Mouse (Mus musculus) midbrain, embryonic 16.5 days (tissue): Measurements from ENCODE around the gene Fam81b. TPM values are rescaled to one million over a fixed set of nuclear protein-coding genes. Genes with fewer than 3 reads are reported as not detected.
"Not testable (repeated sequence)": the region's sequence is repeated elsewhere in the genome, so short reads cannot be mapped to it uniquely, and the experiment has no call there.

Experiments used
- ATAC-seq: fragments of 200-750 bp; cut with Nextera tagmentation; 2 replicates; pipeline ENCODE4 v1.8.0; 2017; ENCODE audit warnings: moderate TSS enrichment
- H3K27ac ChIP-seq: fragments of 300-500 bp; sonication (generic); 2 replicates; pipeline ENCODE4 v1.5.1; 2014; ENCODE audit warnings: mild to moderate bottlenecking, low read length, mixed read lengths
- H3K27me3 ChIP-seq: fragments of 300-500 bp; sonication (generic); 2 replicates; pipeline ENCODE4 v1.6.1; 2014; ENCODE audit warnings: low read depth, low read length, mixed read lengths; ENCODE audit not compliant: control insufficient read depth, insufficient read depth
- H3K36me3 ChIP-seq: fragments of 300-500 bp; sonication (generic); 2 replicates; pipeline ENCODE4 v1.6.1; 2014; ENCODE audit warnings: mild to moderate bottlenecking, low read length, moderate library complexity, mixed read lengths; ENCODE audit not compliant: control insufficient read depth, insufficient read depth
- H3K4me1 ChIP-seq: fragments of 300-500 bp; sonication (generic); 2 replicates; pipeline ENCODE4 v1.6.1; 2014; ENCODE audit warnings: mild to moderate bottlenecking, low read length, mixed read lengths; ENCODE audit not compliant: control insufficient read depth, insufficient read depth
- H3K4me2 ChIP-seq: fragments of 300-500 bp; sonication (generic); 2 replicates; pipeline ENCODE4 v1.6.1; 2014; ENCODE audit warnings: mild to moderate bottlenecking, low read length, mixed read lengths
- H3K4me3 ChIP-seq: fragments of 300-500 bp; sonication (generic); 2 replicates; pipeline ENCODE4 v1.5.1; 2014; ENCODE audit warnings: low read depth, mild to moderate bottlenecking, low read length, moderate library complexity, mixed read lengths
- H3K9ac ChIP-seq: fragments of 300-500 bp; sonication (generic); 2 replicates; pipeline ENCODE4 v1.6.1; 2014; ENCODE audit warnings: low read depth, low read length, mixed read lengths
- H3K9me3 ChIP-seq: fragments of 300-500 bp; sonication (generic); replicated peaks from 2 replicates; pipeline ENCODE4 v1.6.1; 2014; ENCODE audit warnings: mild to moderate bottlenecking, low read length, mixed read lengths; ENCODE audit not compliant: control insufficient read depth, poor library complexity, severe bottlenecking
- WGBS: fragments of 180-500 bp; shearing (Covaris S2); extraction: QIAGEN DNeasy Blood & Tissue Kit; methylation state at CpG from one replicate; pipeline ENCODE4 v1.1.7; 2014; 5-methylcytosine and 5-hydroxymethylcytosine counted together
- polyA plus RNA-seq: library from polyadenylated mRNA; unstranded; fragments of >200 nt; fragmentation: Nextera tagmentation; extraction: Ambion mirVana; gene quantifications from 2 replicates; pipeline ENCODE4 v1.2.1, GENCODE M21; 2015

The Fam81b gene
- polyA plus RNA-seq, result 0.30 and 0.67 TPM in 2 replicates

DNA sequence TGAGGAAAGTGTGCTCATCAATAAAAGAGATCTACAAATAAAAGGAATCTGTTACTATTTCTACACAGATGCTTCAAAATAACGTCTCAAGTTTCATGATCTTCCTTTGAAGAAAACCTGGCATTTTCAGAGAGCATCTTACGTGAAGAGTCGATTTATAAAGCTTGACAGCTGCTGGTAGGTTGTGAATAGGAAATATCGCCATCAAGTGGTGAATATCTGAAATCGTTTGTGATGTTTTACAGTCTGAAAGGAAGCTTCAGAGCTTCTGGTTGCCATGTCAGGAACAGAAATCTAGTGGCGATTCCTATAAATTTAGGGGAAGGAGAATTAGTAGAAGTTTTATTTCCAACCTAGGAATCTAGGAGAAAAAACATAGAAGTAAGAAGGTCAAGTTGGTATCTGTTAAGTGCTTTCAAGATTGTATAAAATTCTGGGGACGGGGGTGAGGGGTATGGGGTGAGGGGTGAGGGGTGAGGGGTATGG lies at the start of gene Fam81b:
Gene Fam81b, minus strand, starts transcription at position 436 of the 486 bp plus-strand sequence.
- H3K4me1 ChIP-seq, result no peaks in the 10 kb centered on the region
- WGBS, result 41% methylated on average over 7 of the region's 7 CpGs
- no peaks in the 10 kb centered on the region for H3K9me3 ChIP-seq
- H3K4me3 ChIP-seq, result no peak within 1 kb of the TSS
- no peak for ATAC-seq
- no peak within 1 kb of the TSS for H3K27ac ChIP-seq
- no peaks in the 10 kb centered on the region for H3K36me3 ChIP-seq
- no peaks in the 10 kb centered on the region for H3K27me3 ChIP-seq
- H3K9ac ChIP-seq, result no peak within 1 kb of the TSS
- no peak within 1 kb of the TSS for H3K4me2 ChIP-seq

DNA sequence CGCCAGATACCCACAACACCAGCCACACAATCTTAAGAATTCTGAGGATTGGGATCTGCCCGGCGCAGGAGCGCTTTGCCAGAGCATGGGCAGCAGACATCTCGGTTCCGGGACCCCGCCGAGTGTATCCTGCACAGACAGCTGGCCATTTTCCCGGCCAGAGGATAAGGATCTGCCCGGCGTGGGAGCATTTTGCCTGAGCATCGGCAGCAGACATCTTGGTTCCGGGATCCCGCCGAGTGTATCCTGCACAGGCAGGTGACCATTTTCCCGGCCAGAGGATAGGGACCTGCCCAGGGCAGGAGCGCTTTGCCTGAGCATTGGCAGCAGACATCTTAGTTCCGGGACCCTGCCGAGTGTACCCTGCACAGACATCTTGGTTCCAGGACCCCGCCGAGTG lies 41.1 kb upstream of the Fam81b start:
- not testable (repeated sequence) for H3K27me3 ChIP-seq, H3K4me3 ChIP-seq, H3K27ac ChIP-seq, H3K9me3 ChIP-seq, H3K4me1 ChIP-seq, ATAC-seq, H3K4me2 ChIP-seq, H3K36me3 ChIP-seq, H3K9ac ChIP-seq
- 89% methylated on average over 17 of the region's 21 CpGs for WGBS

DNA sequence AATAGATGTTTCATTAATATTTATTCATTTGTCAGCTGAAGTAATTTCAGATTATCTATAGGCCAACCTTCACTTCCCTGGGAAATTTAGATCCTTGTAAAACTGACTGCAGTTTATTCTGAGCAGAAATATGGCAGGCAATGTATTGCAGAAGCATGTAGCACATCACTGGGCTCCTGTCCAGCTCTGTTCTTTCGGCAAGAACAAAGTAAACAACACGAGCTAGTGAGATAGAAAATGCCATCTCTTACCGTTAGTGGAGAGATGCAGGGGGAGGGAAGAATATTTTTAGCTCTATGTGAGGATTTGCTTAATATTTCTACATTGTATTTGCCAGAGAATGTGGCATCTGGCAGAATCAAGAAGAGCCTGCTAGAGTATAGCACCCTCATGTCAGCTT lies 13.8 kb upstream of the Fam81b start:
- no peaks in the 10 kb centered on the region for H3K27me3 ChIP-seq
- WGBS, result 68% methylated on average over 3 of the region's 3 CpGs
- no peaks in the 10 kb centered on the region for H3K36me3 ChIP-seq
- H3K4me2 ChIP-seq, result no peak overlapping the region
- H3K9me3 ChIP-seq, result no peaks in the 10 kb centered on the region
- H3K4me1 ChIP-seq, result no peaks in the 10 kb centered on the region
- no peak overlapping the region for H3K27ac ChIP-seq
- no peak for ATAC-seq
- H3K9ac ChIP-seq, result no peak overlapping the region
- H3K4me3 ChIP-seq, result no peak overlapping the region

DNA sequence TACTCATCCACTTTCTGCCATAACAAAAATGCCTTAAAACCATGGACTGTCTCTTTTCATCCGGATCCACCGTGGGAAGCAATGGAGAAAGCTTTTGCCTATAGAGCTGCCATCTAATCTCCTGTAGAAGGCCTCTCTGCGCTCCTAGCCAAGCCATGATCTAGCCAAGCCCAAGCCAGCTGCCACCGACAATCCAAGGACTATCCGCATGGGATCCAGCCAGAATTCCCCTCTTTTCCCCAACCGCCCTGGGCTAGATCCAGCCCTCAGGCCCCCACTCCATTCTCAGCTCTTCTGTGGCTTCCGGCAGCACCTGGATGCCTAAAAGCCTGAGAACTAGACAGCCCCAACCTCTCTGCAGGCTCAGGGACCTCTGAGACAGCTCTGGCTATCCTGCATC lies 6.7 kb upstream of the Fam81b start:
- Histone ChIP-seq H3K4me1 (no peaks in the 10 kb centered on the region), H3K27me3 (no peaks in the 10 kb centered on the region), H3K9ac (no peak overlapping the region), H3K4me2 (no peak overlapping the region), H3K27ac (no peak overlapping the region), H3K9me3 (no peaks in the 10 kb centered on the region), H3K4me3 (no peak overlapping the region), H3K36me3 (no peaks in the 10 kb centered on the region)
- WGBS, result 90% methylated on average over 7 of the region's 7 CpGs
- ATAC-seq, result no peak; the same call in 1 of the 2 replicates

DNA sequence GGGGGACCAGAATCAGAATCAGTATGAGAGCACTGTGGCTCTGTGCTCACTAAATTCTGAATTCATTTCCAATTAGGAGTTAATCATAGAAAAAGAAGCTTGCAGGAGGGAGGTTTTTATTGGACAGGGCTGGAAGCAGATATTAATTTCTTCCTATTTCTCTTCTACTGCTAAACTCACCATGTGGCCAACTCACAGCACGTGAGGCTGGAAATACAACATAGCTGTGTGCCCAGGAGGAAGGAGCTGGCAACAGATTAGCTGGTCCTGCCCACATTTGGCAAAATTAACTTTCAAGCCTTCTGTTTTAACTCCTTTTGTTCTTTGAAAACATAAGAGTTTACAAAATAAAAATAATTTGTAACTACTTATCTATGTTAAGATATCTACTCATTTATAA lies 3.9 kb upstream of the Fam81b start:
- Histone ChIP-seq H3K27ac (no peak overlapping the region), H3K27me3 (no peaks in the 10 kb centered on the region), H3K4me1 (no peaks in the 10 kb centered on the region), H3K4me2 (no peak overlapping the region), H3K9ac (no peak overlapping the region), H3K4me3 (no peak overlapping the region), H3K36me3 (no peaks in the 10 kb centered on the region), H3K9me3 (no peaks in the 10 kb centered on the region)
- no peak for ATAC-seq
- WGBS, result 33% methylated on average over 1 of the region's 1 CpGs

DNA sequence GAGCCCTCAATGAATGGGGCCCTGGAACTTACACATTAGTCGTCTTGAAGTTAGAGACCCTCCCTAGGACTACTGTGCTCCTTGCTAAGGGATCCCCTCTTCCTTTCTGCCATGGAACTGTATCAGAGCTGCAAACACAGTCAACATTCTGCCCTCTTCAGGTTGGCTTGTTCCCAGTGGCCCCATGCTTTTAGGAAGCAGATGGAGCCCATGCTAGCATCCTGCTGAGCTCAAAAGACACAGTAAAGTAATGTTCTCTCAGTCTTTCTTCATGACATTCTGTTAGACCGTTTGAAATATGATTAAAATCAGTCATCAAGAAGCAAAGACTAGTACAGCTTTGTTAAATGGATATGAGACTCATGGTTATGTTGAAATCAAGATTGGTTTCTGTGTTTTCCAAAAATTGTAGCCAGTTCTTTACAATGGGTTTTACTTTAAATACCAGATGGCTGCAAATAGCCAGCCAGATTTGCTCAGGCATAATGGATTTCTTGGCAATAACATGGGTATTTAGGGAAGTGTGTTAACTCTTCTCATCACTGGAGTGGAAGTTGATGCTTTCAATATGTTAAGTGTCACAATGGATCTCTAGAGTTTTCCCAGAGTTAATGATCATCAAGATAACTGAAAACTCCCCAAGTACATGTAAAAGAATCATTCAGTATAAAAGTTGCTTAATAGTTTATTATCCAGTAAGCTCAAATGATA lies 938 bp upstream of the Fam81b start:
- H3K27ac ChIP-seq, result no peak overlapping the region
- H3K4me1 ChIP-seq, result no peaks in the 10 kb centered on the region
- H3K27me3 ChIP-seq, result no peaks in the 10 kb centered on the region
- H3K9me3 ChIP-seq, result no peaks in the 10 kb centered on the region
- WGBS, result 65% methylated on average over 2 of the region's 2 CpGs
- no peaks in the 10 kb centered on the region for H3K36me3 ChIP-seq
- H3K4me3 ChIP-seq, result no peak overlapping the region
- H3K4me2 ChIP-seq, result no peak overlapping the region
- no peak for ATAC-seq
- no peak overlapping the region for H3K9ac ChIP-seq

DNA sequence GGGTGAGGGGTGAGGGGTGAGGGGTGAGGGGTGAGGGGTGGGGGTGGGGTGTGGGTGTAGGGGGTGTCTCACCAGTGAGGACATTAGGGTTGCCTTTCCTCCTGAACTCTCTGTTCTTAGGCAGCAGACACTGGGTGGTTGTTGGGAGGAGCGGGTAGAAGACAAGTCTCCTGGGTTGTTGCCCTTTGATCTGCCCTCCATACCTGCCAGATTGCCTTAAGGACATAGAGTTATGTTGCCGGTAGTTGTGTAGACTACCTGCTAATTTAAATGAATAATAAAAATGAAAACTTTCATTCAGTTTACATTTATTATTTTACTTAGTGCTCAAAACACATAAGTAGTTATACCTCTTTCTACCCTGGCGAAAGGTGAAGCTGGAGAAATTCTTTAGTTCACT lies 369 bp upstream of the Fam81b start:
- no peak overlapping the region for H3K4me2 ChIP-seq
- no peaks in the 10 kb centered on the region for H3K27me3 ChIP-seq
- ATAC-seq, result no peak

DNA sequence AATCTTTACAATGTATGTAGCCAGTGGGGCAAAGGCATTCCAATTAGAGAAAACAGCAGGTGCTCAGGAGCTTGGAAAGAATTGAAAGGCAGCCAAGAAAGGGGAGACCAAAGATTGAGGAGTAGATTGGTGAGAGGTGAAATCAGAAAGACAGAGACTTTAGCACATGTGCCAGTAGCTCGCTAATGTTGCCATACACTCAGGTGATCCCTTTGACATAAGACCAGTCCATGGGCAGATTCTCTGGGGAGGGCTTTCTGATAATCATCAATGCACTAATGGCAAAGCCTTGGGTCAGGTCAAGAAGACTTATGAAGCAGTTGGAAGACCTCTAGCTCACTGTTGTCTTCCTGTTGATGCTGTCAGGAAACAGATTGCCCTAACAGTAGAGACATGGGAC lies 671 bp downstream of the Fam81b start:
- Histone ChIP-seq H3K4me2 (no peak overlapping the region), H3K4me1 (no peaks in the 10 kb centered on the region), H3K9me3 (no peaks in the 10 kb centered on the region), H3K9ac (no peak overlapping the region), H3K4me3 (no peak overlapping the region), H3K36me3 (no peaks in the 10 kb centered on the region), H3K27me3 (no peaks in the 10 kb centered on the region), H3K27ac (no peak overlapping the region)
- ATAC-seq, result no peak
- 63% methylated on average over 1 of the region's 1 CpGs for WGBS

More for the DNA sequence above, 369 bp upstream of the Fam81b start:
- WGBS, result 94% methylated on average over 3 of the region's 3 CpGs
- no peak overlapping the region for H3K4me3 ChIP-seq
- H3K27ac ChIP-seq, result no peak overlapping the region
- no peaks in the 10 kb centered on the region for H3K4me1 ChIP-seq
- no peak overlapping the region for H3K9ac ChIP-seq
- no peaks in the 10 kb centered on the region for H3K36me3 ChIP-seq
- no peaks in the 10 kb centered on the region for H3K9me3 ChIP-seq

DNA sequence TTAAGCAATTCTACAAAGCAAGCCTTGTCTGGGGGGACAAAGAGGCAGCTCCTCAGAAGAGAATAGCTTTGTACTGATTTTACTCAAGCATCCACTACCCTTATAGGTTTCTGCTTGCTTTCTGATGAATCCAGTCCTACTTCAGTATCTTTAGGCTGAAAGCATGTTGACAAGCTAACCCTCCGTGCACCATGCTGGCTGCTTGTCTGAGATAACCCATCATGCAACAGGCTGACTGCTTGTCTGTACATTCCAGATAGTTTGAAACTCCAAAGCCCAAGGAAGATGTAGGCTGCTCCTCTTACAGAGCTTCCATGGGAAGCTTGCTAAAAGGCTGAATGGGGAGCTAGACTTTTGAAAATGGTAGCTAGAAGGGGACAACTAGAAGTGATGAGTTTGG lies 1.7 kb downstream of the Fam81b start:
- H3K36me3 ChIP-seq, result no peaks in the 10 kb centered on the region
- no peak overlapping the region for H3K4me3 ChIP-seq
- H3K4me1 ChIP-seq, result no peaks in the 10 kb centered on the region
- ATAC-seq, result no peak
- no peaks in the 10 kb centered on the region for H3K27me3 ChIP-seq
- no peaks in the 10 kb centered on the region for H3K9me3 ChIP-seq
- no peak overlapping the region for H3K4me2 ChIP-seq
- no peak overlapping the region for H3K27ac ChIP-seq
- no peak overlapping the region for H3K9ac ChIP-seq
- WGBS, result 90% methylated on average over 1 of the region's 1 CpGs
